Mouse (Mus musculus) megakaryocyte-erythroid progenitor cell, adult 5-6 weeks (primary cell): ENCODE results near the gene Bricd5. TPM values are rescaled to one million over a fixed set of nuclear protein-coding genes. Genes with fewer than 3 reads are reported as not detected.

Experiments
- ATAC-seq: replicated peaks from 2 replicates; pipeline ENCODE4 v1.8.0; 2016; ENCODE audit warnings: mild to moderate bottlenecking, inconsistent platforms; ENCODE audit not compliant: severe bottlenecking, poor library complexity, low FRiP score, low TSS enrichment
- total RNA-seq, 2 experiments: library from RNA; stranded (forward) in 1 of 2; stranded (reverse) in 1 of 2; fragments of 200-1000, 215-1000 nt in 1 of 2; fragments of >200 nt in 1 of 2; fragmentation: Nextera tagmentation in 1 of 2; gene quantifications; 2 replicates each; pipeline ENCODE4 v1.2.3; 2014 to 2017

Bricd5 gene
- total RNA-seq, 2 experiments from 2014 or later = not detected

- no peak for ATAC-seq
These were observed 6.6 kb downstream of the Bricd5 start for GRCm38 (mm10) chr17:24480201-24480826.

- no peak for ATAC-seq
These were observed 7.5 kb downstream of the Bricd5 start for GRCm38 (mm10) chr17:24481027-24481815.

- no peak for ATAC-seq
These were observed 9.8 kb downstream of the Bricd5 start for GRCm38 (mm10) chr17:24483495-24483894.

- ATAC-seq = no peak
These were observed 11.6 kb downstream of the Bricd5 start for GRCm38 (mm10) chr17:24485090-24485860.

- no peak for ATAC-seq
These were observed 14.5 kb downstream of the Bricd5 start, which contains the start of gene Caskin1 for GRCm38 (mm10) chr17:24488186-24488661. TSS of gene Caskin1 (plus strand) at chr17:24488601.

- ATAC-seq = no peak
These were observed 15.1 kb downstream of the Bricd5 start for GRCm38 (mm10) chr17:24488662-24489264.

GRCm38 (mm10) chr17:24489265-24490030 lies 15.8 kb downstream of the Bricd5 start:
- ATAC-seq = no peak

GRCm38 (mm10) chr17:24490399-24490798 lies 16.7 kb downstream of the Bricd5 start:
- no peak for ATAC-seq

GRCm38 (mm10) chr17:24494627-24495335 lies 21.1 kb downstream of the Bricd5 start:
- peak; percentile 62 for ATAC-seq

GRCm38 (mm10) chr17:24495443-24495842 lies 21.8 kb downstream of the Bricd5 start:
- no peak for ATAC-seq

GRCm38 (mm10) chr17:24496026-24496425 lies 22.3 kb downstream of the Bricd5 start:
- no peak for ATAC-seq

GRCm38 (mm10) chr17:24502208-24502607 lies 28.5 kb downstream of the Bricd5 start:
- peak; percentile 45; the same call in 1 of the 2 replicates for ATAC-seq

GRCm38 (mm10) chr17:24504085-24504484 lies 30.4 kb downstream of the Bricd5 start:
- ATAC-seq = no peak

- ATAC-seq = no peak
These were observed 31.7 kb downstream of the Bricd5 start for GRCm38 (mm10) chr17:24505286-24505955.

- no peak for ATAC-seq
These were observed 32.8 kb downstream of the Bricd5 start for GRCm38 (mm10) chr17:24506332-24507070.

- no peak for ATAC-seq
These were observed 33.5 kb downstream of the Bricd5 start for GRCm38 (mm10) chr17:24507129-24507664.
